Mouse (Mus musculus): ENCODE measurements at regions not wholly inside any gene's neighbourhood (a gene's known extent, or its start where the extent isn't known, plus 50 kb on each side); places are given as distances from the start of the nearest gene placed in this dataset.

DNA sequence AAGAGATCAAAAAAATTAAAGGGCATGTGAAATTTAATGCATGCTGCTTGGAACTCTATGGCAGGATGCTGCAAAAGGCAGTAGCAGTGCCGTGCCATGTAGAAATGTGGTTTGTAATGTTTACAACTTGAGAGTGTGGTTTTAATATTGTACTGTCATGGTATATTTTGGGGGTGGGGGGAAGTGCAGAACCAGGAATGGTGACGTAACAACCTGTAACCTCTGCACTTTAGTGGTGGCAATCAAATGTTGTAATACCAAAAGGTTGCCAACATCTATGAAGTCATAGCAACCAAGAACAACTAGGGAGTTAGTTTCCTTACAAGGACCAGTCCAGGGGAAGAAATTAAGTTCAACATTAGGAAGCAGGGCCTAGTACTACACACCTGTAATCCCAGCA lies 198.1 kb upstream of the Tbl1xr1 start:
- TF ChIP-seq CHD2 (IDR thresholded peaks at IDR 0.05; ENCODE audit: low read length) (no peak), TAL1 (IDR thresholded peaks at IDR 0.05; ENCODE audit: low read length) (no peak), ZMIZ1 (IDR thresholded peaks at IDR 0.05; ENCODE audit: low read depth, low read length) (no peak), TBP (IDR thresholded peaks at IDR 0.05; ENCODE audit: low read depth, low read length) (no peak), CHD1 (IDR thresholded peaks at IDR 0.05; ENCODE audit: low read depth, low read length) (no peak), USF1 (IDR thresholded peaks at IDR 0.05; ENCODE audit: low read depth, low read length) (no peak), POLR2AphosphoS5 (IDR thresholded peaks at IDR 0.05; ENCODE audit: borderline replicate concordance, low read depth, low read length) (no peak), MAZ (IDR thresholded peaks at IDR 0.05; ENCODE audit: low read depth, low read length) (no peak), MAFK (IDR thresholded peaks at IDR 0.05; ENCODE audit: borderline replicate concordance, low read depth, low read length) (no peak), POLR2AphosphoS2 (IDR thresholded peaks at IDR 0.05; ENCODE audit: low read length) (no peak), GATA1 (IDR thresholded peaks at IDR 0.05; ENCODE audit: low read depth, low read length) (no peak), CTCF (IDR thresholded peaks at IDR 0.05 in 2 of 3, conservative IDR thresholded peaks at IDR 0.05 in 1 of 3; ENCODE audit: control insufficient read depth in 1 of 3, insufficient read depth in 1 of 3, low read depth in 2 of 3, low read length in 3 of 3, poor library complexity in 1 of 3, severe bottlenecking in 1 of 3) (no peak), UBTF (IDR thresholded peaks at IDR 0.05; ENCODE audit: borderline replicate concordance, insufficient read depth, low read depth, low read length) (no peak), BHLHE40 (IDR thresholded peaks at IDR 0.05; ENCODE audit: borderline replicate concordance, low read depth, low read length) (no peak), MAX (IDR thresholded peaks at IDR 0.05; ENCODE audit: low read length) (no peak)
- H3K4me1 ChIP-seq (ENCODE audit: control insufficient read depth in 1 of 2, insufficient read depth in 2 of 2, low read length in 2 of 2), result peaks cover 0 to 5% of the 10 kb centered on the region in 2 experiments; a peak in 2 of 4 replicates
- DNase-seq (ENCODE audit: low read depth, low spot score), result no peak
- H3K4me3 ChIP-seq (ENCODE audit: control insufficient read depth in 1 of 2, insufficient read depth in 1 of 2, low read depth in 2 of 2, low read length in 2 of 2), result no peak overlapping the region
- H3K27me3 ChIP-seq (ENCODE audit: control insufficient read depth in 1 of 2, insufficient read depth in 2 of 2, low read length in 2 of 2), result no peaks in the 10 kb centered on the region
- no peaks in the 10 kb centered on the region for H3K79me2 ChIP-seq (ENCODE audit: control insufficient read depth, insufficient read depth, low read length, poor library complexity)
- H3K9ac ChIP-seq (ENCODE audit: control insufficient read depth, low read depth, low read length, poor library complexity, severe bottlenecking), result no peak overlapping the region
- H3K36me3 ChIP-seq (ENCODE audit: control insufficient read depth in 1 of 2, insufficient read depth in 2 of 2, low read length in 2 of 2), result no peaks in the 10 kb centered on the region; a peak in 1 of 4 replicates
- no peak overlapping the region for H3K27ac ChIP-seq (ENCODE audit: control insufficient read depth, low read depth, low read length)
- no peaks in the 10 kb centered on the region for H3K9me3 ChIP-seq (replicated peaks; ENCODE audit: insufficient read depth, low read length)

DNA sequence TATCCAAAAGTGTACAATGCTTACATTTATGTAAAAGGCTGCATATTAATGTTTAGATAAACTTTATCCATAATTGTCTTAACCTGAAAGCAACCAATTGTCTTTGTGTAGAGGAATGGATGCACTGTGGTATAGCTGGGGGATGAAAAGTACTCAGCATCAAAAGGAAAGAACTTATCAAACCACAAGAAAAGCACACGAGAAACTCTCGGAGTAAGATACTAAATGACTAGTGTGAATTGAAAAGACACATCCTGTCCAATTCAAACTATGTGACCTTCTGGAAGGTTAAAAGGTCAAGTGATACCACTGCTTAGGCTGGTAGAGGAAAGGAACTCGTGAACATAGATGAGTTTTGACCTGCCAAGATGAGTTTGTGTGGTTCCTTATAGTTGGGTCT lies 192.2 kb upstream of the Tbl1xr1 start:
- no peak overlapping the region for H3K4me3 ChIP-seq (ENCODE audit: control insufficient read depth in 1 of 2, insufficient read depth in 1 of 2, low read depth in 2 of 2, low read length in 2 of 2)
- H3K27me3 ChIP-seq (ENCODE audit: control insufficient read depth in 1 of 2, insufficient read depth in 2 of 2, low read length in 2 of 2), result no peaks in the 10 kb centered on the region
- H3K9me3 ChIP-seq (replicated peaks; ENCODE audit: insufficient read depth, low read length), result no peaks in the 10 kb centered on the region
- no peaks in the 10 kb centered on the region for H3K79me2 ChIP-seq (ENCODE audit: control insufficient read depth, insufficient read depth, low read length, poor library complexity)
- H3K27ac ChIP-seq (ENCODE audit: control insufficient read depth, low read depth, low read length), result no peak overlapping the region
- no peaks in the 10 kb centered on the region for H3K36me3 ChIP-seq (ENCODE audit: control insufficient read depth in 1 of 2, insufficient read depth in 2 of 2, low read length in 2 of 2)
- no peak overlapping the region for H3K9ac ChIP-seq (ENCODE audit: control insufficient read depth, low read depth, low read length, poor library complexity, severe bottlenecking)
- DNase-seq (ENCODE audit: low read depth, low spot score), result no peak
- H3K4me1 ChIP-seq (ENCODE audit: control insufficient read depth in 1 of 2, insufficient read depth in 2 of 2, low read length in 2 of 2), result no peaks in the 10 kb centered on the region
- no peak for TF ChIP-seq ETS1 (IDR thresholded peaks at IDR 0.05; ENCODE audit: low read depth, low read length)

GRCm38 (mm10) chr3:21888710-21889109 lies 187.7 kb upstream of the Tbl1xr1 start:
- no peaks in the 10 kb centered on the region for H3K4me1 ChIP-seq (ENCODE audit: control insufficient read depth in 1 of 2, insufficient read depth in 2 of 2, low read length in 2 of 2)
- no peaks in the 10 kb centered on the region for H3K79me2 ChIP-seq (ENCODE audit: control insufficient read depth, insufficient read depth, low read length, poor library complexity)
- TF ChIP-seq E2F4 (IDR thresholded peaks at IDR 0.05; ENCODE audit: borderline replicate concordance, low read depth, low read length), result no peak
- TF ChIP-seq MYC (IDR thresholded peaks at IDR 0.05; ENCODE audit: low read depth, low read length), result no peak
- TF ChIP-seq ZKSCAN1 (IDR thresholded peaks at IDR 0.05; ENCODE audit: low read depth, low read length), result no peak
- TF ChIP-seq MAZ (IDR thresholded peaks at IDR 0.05; ENCODE audit: low read depth, low read length), result no peak
- no peak for TF ChIP-seq EP300 (IDR thresholded peaks at IDR 0.05; ENCODE audit: low read depth in 1 of 2, low read length in 2 of 2)
- no peak for TF ChIP-seq HCFC1 (IDR thresholded peaks at IDR 0.05; ENCODE audit: low read depth, low read length)
- TF ChIP-seq ETS1 (IDR thresholded peaks at IDR 0.05; ENCODE audit: low read depth, low read length), result no peak
- TF ChIP-seq MAX (IDR thresholded peaks at IDR 0.05; ENCODE audit: low read length), result no peak
- TF ChIP-seq CHD1 (IDR thresholded peaks at IDR 0.05; ENCODE audit: low read depth, low read length), result no peak
- no peak for TF ChIP-seq CTCF (IDR thresholded peaks at IDR 0.05 in 2 of 3, conservative IDR thresholded peaks at IDR 0.05 in 1 of 3; ENCODE audit: control insufficient read depth in 1 of 3, insufficient read depth in 1 of 3, low read depth in 2 of 3, low read length in 3 of 3, poor library complexity in 1 of 3, severe bottlenecking in 1 of 3)
- no peak for TF ChIP-seq USF2 (IDR thresholded peaks at IDR 0.05; ENCODE audit: borderline replicate concordance in 1 of 2, insufficient read depth in 1 of 2, low read depth in 1 of 2, low read length in 2 of 2)
- no peak for TF ChIP-seq GATA1 (IDR thresholded peaks at IDR 0.05; ENCODE audit: low read depth, low read length)
- TF ChIP-seq CHD2 (IDR thresholded peaks at IDR 0.05; ENCODE audit: low read length), result no peak
- no peak for TF ChIP-seq POLR2AphosphoS2 (IDR thresholded peaks at IDR 0.05; ENCODE audit: low read length)
- no peak for TF ChIP-seq MXI1 (IDR thresholded peaks at IDR 0.05; ENCODE audit: low read depth, low read length)
- H3K27ac ChIP-seq (ENCODE audit: control insufficient read depth, low read depth, low read length), result no peak overlapping the region
- no peak overlapping the region for H3K9ac ChIP-seq (ENCODE audit: control insufficient read depth, low read depth, low read length, poor library complexity, severe bottlenecking)
- H3K36me3 ChIP-seq (ENCODE audit: control insufficient read depth in 1 of 2, insufficient read depth in 2 of 2, low read length in 2 of 2), result no peaks in the 10 kb centered on the region
- H3K27me3 ChIP-seq (ENCODE audit: control insufficient read depth in 1 of 2, insufficient read depth in 2 of 2, low read length in 2 of 2), result no peaks in the 10 kb centered on the region
- no peaks in the 10 kb centered on the region for H3K9me3 ChIP-seq (replicated peaks; ENCODE audit: insufficient read depth, low read length)
- DNase-seq (ENCODE audit: low read depth, low spot score), result no peak
- no peak overlapping the region for H3K4me3 ChIP-seq (ENCODE audit: control insufficient read depth in 1 of 2, insufficient read depth in 1 of 2, low read depth in 2 of 2, low read length in 2 of 2)

All from MEL (cell line).